Mouse (Mus musculus) kidney, embryonic 15.5 days (tissue): ENCODE measurements around the gene Plxnd1. TPM values are rescaled to one million over a fixed set of nuclear protein-coding genes. Genes with fewer than 3 reads are reported as not detected.

Experiments used
- ATAC-seq: fragments of 200-750 bp; cut with Nextera tagmentation; replicated peaks from 2 replicates; pipeline ENCODE4 v1.8.0; 2017; ENCODE audit warnings: moderate TSS enrichment; ENCODE audit not compliant: low FRiP score
- H3K27ac ChIP-seq: fragments of 300-500 bp; sonication (generic); 2 replicates; pipeline ENCODE4 v1.5.1; 2015; ENCODE audit warnings: mild to moderate bottlenecking, inconsistent platforms
- H3K27me3 ChIP-seq: fragments of 300-500 bp; sonication (generic); 2 replicates; pipeline ENCODE4 v1.6.1; 2015; ENCODE audit warnings: inconsistent platforms
- H3K36me3 ChIP-seq: fragments of 300-500 bp; sonication (generic); 2 replicates; pipeline ENCODE4 v1.6.1; 2015; ENCODE audit warnings: inconsistent platforms
- H3K4me1 ChIP-seq: fragments of 300-500 bp; sonication (generic); 2 replicates; pipeline ENCODE4 v1.6.1; 2015; ENCODE audit warnings: inconsistent platforms
- H3K4me2 ChIP-seq: fragments of 300-500 bp; sonication (generic); 2 replicates; pipeline ENCODE4 v1.6.1; 2015; ENCODE audit warnings: moderate library complexity, mild to moderate bottlenecking, inconsistent platforms
- H3K4me3 ChIP-seq: fragments of 300-500 bp; sonication (generic); replicated peaks from 2 replicates; pipeline ENCODE4 v1.5.1; 2015; ENCODE audit warnings: mild to moderate bottlenecking, inconsistent platforms
- H3K9ac ChIP-seq: fragments of 300-500 bp; sonication (generic); 2 replicates; pipeline ENCODE4 v1.6.1; 2015; ENCODE audit warnings: mild to moderate bottlenecking, inconsistent platforms
- H3K9me3 ChIP-seq: fragments of 300-500 bp; sonication (generic); replicated peaks from 2 replicates; pipeline ENCODE4 v1.6.1; 2016; ENCODE audit warnings: inconsistent platforms
- WGBS: fragments of 180-500 bp; shearing (Covaris S2); methylation state at CpG from one replicate; pipeline ENCODE4 v1.1.7; 2015; ENCODE audit warnings: mixed read lengths; 5-methylcytosine and 5-hydroxymethylcytosine counted together
- polyA plus RNA-seq: library from polyadenylated mRNA; unstranded; fragments of >200 nt; fragmentation: Nextera tagmentation; extraction: Ambion mirVana; gene quantifications from 2 replicates; pipeline ENCODE4 v1.2.1, GENCODE M21; 2015

Gene Plxnd1
- polyA plus RNA-seq, 1 experiment from 2014 or later = 52.7 TPM

DNA sequence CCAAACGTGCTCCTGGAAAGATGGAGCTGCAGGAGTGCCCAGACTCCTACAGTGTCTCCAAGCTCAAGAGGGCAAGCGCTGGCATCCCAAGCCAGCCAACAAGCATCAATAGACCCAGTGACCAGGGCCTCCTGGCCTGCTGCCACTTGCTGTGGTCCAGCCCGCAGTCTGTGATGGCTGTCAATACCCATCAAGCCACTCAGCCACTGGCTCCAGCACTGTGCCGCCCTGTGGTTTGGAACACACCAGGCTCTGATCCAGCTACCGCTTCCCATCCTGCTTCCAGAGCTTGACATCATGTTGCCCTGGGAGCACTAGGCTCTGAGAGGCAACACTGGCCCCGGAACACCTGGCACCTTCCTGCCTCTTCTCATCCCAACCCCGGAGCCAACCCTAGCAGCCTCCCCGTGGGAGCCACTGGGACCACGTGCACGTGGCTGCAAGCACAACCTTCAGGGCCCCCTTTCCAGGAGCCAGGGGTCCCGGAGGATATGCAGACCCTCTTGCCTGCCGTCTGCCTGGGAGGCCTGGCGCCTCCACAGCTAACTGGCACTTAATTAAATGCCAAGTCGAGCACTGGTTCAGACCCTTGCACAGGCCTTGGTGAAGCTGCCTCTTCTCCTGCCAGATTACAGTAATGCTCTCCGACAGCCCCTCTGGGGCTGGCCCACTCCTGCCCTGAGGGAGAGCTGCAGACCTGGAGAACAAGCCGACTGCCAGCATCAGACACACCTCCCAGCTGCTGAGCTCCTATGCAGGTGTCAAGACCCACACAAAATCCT is 20.7 kb downstream of the Plxnd1 start:
- WGBS = 76% methylated on average over 16 of the region's 16 CpGs
- Histone ChIP-seq H3K27ac (peak overlapping the region; percentile 18; the same call in 1 of the 2 replicates), H3K36me3 (peaks cover 78% of the 10 kb centered on the region), H3K4me1 (peaks cover 58% of the 10 kb centered on the region), H3K4me2 (no peak overlapping the region), H3K4me3 (no peak overlapping the region), H3K9me3 (no peaks in the 10 kb centered on the region), H3K27me3 (no peaks in the 10 kb centered on the region), H3K9ac (no peak overlapping the region)
- ATAC-seq = no peak

DNA sequence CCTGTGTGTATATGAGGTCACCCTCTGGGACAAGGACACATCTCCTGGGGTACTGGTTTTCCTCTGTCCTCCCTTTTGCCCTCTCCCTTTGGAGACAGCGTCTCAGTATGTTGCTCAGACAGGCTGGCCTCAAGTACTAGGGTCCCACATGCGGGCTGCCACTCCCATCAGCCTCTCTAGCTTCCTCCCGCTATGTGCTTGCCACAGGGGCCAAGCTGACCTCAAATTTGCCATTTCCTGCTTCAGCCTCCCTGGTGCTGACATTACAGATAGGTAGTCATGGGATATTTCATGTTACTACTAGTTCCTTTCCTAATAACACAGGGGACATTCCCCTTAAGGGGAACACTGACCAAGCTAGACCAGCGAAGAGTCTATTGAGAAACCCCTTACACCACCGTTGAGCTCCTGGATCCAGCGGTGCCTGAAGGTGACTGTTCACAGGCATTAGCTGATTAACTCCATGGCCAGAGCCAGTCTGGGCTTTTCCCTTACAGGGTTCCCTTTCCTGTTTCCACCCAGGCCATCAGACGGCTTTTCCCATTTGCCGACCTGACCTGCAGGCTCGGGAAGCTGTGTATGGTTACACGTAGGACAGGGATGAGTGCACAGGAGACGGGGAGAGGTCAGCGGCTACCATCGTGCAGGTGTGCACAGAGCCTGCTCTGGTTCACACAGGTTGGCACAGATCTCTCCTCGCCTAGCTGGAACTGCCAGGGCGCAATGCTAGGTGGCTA is 21.5 kb downstream of the Plxnd1 start:
- Histone ChIP-seq H3K27ac (peak overlapping the region; percentile 18; the same call in 1 of the 2 replicates), H3K36me3 (peaks cover 78% of the 10 kb centered on the region), H3K4me1 (peaks cover 56% of the 10 kb centered on the region), H3K9me3 (no peaks in the 10 kb centered on the region), H3K4me2 (no peak overlapping the region), H3K4me3 (no peak overlapping the region), H3K9ac (no peak overlapping the region), H3K27me3 (no peaks in the 10 kb centered on the region)
- 65% methylated on average over 15 of the region's 15 CpGs for WGBS
- ATAC-seq = no peak

DNA sequence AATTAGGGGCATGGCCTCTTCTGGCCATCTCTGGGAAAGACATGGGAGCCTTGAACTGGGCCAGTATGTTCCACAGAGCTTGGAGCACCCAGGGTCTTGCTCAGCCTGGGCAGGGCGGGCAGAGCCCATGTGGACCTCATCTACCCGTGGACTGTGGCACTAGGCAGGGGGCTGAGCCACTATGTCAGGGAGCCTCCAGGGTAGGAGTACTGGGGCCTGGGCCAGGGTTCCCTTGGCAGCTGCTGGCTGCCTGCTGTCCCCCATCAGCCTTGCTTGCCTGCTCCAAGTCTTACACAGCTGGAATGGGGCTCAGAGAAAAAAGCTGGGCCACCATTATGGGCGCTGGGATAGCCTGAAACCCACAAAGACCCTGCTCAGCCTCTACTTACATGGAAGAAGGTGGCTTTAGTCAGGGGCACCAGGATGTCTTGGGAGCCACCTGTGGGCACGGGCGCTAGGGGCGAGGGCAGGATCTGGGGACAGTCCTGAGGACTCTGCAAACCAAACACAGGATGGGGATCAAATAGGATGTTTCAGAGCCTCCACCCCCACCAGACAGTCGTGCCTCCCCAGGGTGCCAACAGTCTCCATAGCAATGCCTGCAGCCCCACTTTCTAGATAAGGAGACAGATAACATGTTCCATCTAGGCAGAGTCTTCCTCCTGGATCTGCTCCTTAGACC is 22.6 kb downstream of the Plxnd1 start:
- H3K36me3 ChIP-seq = peaks cover 78% of the 10 kb centered on the region
- 0 out of 2 replicates have a peak overlapping the region, but pooled peaks have one; percentile 43 for H3K27ac ChIP-seq
- H3K27me3 ChIP-seq = no peaks in the 10 kb centered on the region
- no peak for ATAC-seq
- H3K4me1 ChIP-seq = peaks cover 46% of the 10 kb centered on the region
- H3K4me2 ChIP-seq = no peak overlapping the region
- no peaks in the 10 kb centered on the region for H3K9me3 ChIP-seq
- no peak overlapping the region for H3K4me3 ChIP-seq
- H3K9ac ChIP-seq = no peak overlapping the region
- 84% methylated on average over 7 of the region's 7 CpGs for WGBS

DNA sequence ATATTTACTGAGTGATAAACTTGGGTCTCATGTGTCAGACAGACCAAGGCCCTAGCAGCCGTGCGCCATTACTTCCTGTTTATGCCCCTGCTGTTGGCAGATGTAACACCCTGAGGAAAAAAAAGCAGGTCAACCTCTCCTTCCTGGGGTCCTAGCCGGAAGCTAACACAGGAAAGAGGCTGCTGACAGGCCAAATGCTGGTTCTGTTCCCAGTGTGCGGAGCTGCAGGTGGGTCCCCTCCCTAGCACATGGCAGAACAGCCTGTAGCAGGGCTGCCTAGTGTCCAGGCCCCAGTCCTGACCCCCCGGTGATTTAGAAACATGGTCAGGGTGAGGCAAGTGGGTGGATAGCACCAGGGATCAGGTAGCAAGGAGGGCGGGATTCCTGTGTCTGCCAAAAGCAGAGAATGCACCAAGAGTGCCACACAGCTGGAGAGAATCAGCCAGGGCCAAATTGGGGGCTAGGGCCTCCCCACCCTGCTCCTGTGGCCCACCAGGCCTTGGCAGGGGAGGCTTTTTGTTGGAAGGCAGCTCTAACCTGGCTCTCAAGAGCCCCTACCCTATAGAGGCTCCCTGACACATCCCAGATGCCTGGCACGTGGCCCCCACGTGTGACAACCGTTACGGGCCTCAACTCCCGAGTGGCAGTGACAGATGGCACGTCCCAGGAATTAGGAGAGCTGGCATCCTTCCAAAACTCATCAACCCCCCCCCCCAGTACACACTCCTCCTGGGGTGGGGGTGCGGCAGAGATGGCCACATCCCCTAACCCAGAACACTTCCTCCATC is 23.3 kb downstream of the Plxnd1 start:
- Histone ChIP-seq H3K4me1 (peaks cover 42% of the 10 kb centered on the region), H3K27me3 (no peaks in the 10 kb centered on the region), H3K9me3 (no peaks in the 10 kb centered on the region), H3K27ac (peak overlapping the region; percentile 49), H3K4me3 (no peak overlapping the region), H3K4me2 (no peak overlapping the region), H3K36me3 (peaks cover 80% of the 10 kb centered on the region), H3K9ac (no peak overlapping the region)
- 0 out of 2 replicates have a peak, but pooled peaks have one; percentile 16 for ATAC-seq
- WGBS = 35% methylated on average over 13 of the region's 13 CpGs

DNA sequence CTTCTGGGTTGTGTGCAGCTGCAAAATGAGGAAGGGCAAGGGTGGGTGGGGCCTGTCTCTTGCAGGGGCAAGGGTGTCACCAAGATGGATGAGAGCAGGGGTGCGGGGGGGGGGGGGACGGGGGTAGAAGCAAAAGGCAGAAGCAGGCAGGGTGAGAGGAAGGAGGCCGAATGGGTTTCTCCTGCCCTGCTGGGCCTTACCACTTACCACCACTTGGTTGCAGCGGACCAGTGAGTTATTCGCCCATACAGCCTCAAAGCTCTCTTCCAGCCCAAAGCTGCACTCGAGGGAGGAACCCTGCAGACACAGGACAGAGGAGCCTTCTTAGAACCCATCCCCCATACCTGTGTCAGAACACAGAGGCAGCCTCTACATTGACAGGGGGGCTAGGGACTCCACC is 24.9 kb downstream of the Plxnd1 start:
- H3K9ac ChIP-seq = no peak overlapping the region
- H3K36me3 ChIP-seq = peaks cover 80% of the 10 kb centered on the region
- 56% methylated on average over 5 of the region's 6 CpGs for WGBS
- no peak for ATAC-seq
- peaks cover 40% of the 10 kb centered on the region for H3K4me1 ChIP-seq
- H3K4me3 ChIP-seq = no peak overlapping the region
- no peaks in the 10 kb centered on the region for H3K27me3 ChIP-seq
- no peak overlapping the region for H3K27ac ChIP-seq
- no peaks in the 10 kb centered on the region for H3K9me3 ChIP-seq
- H3K4me2 ChIP-seq = no peak overlapping the region

DNA sequence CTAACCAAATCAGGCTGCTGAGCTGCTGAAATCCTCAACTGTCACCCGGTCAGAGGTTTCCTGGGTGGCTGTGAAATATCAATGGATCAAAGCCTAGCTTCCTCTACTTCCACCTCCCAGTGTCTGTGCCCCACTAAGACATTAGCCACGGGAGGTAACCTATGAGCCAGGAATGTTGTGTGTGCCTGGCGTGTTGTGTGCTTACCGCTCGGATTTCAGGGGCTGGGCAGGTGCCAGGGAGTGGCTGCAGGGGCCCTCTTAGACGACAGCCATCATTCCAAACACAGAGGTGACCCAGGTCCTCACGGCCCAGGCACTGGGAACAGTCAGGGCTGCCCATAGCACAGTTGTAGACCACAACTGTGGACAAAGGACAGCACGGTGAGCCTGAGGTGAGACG is 25.7 kb downstream of the Plxnd1 start:
- WGBS = 72% methylated on average over 9 of the region's 9 CpGs
- Histone ChIP-seq H3K27ac (no peak overlapping the region), H3K36me3 (peaks cover 75% of the 10 kb centered on the region), H3K9me3 (no peaks in the 10 kb centered on the region), H3K4me3 (no peak overlapping the region), H3K4me1 (peaks cover 40% of the 10 kb centered on the region), H3K9ac (no peak overlapping the region), H3K4me2 (no peak overlapping the region), H3K27me3 (no peaks in the 10 kb centered on the region)
- ATAC-seq = no peak

DNA sequence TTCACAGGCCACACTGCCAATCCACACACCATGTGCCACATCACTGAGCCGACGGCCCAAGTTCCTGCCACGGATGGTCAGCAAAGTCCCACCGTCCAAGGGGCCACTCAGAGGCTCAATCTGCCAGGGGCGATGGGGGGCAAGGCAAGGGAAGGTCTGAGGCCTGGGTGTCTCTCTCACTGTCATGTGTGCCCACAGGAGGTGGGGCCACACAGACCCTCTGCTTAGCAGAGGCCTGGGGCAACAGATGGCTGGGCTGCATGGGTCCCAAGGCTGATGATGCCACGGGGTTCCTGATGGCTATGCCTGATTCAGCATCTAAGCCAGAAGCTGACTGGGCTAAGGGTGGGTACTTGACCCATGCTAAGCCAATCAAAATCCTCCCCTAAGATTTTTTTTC is 26.1 kb downstream of the Plxnd1 start:
- Histone ChIP-seq H3K4me3 (no peak overlapping the region), H3K36me3 (peaks cover 74% of the 10 kb centered on the region), H3K4me2 (no peak overlapping the region), H3K9ac (no peak overlapping the region), H3K27ac (no peak overlapping the region), H3K4me1 (peaks cover 37% of the 10 kb centered on the region), H3K27me3 (no peaks in the 10 kb centered on the region), H3K9me3 (no peaks in the 10 kb centered on the region)
- WGBS = 81% methylated on average over 6 of the region's 6 CpGs
- ATAC-seq = no peak

DNA sequence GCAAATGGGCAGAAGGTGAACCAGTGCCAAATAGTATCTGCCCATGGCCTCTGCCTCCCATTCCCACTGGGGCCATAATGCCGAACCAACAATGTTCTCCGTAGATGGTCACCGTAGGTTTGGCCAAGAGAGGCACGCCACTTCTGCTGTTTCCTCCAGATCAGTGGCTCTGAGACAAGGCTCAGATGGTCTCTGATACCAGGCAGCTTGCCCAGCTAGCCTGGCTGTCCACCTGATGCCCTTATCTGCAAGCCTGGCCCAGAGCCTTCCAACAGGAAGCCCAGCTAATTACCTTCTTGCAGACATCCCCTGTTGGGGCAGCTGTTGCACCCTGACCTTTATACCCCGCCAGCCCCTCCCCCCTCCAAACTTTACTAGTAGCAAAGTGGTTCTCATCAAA is 26.7 kb downstream of the Plxnd1 start:
- H3K9ac ChIP-seq = no peak overlapping the region
- 73% methylated on average over 5 of the region's 5 CpGs for WGBS
- no peak overlapping the region for H3K4me2 ChIP-seq
- peaks cover 76% of the 10 kb centered on the region for H3K36me3 ChIP-seq
- ATAC-seq = no peak
- H3K4me1 ChIP-seq = peaks cover 34% of the 10 kb centered on the region
- no peak overlapping the region for H3K27ac ChIP-seq
- H3K9me3 ChIP-seq = no peaks in the 10 kb centered on the region
- no peak overlapping the region for H3K4me3 ChIP-seq
- H3K27me3 ChIP-seq = no peaks in the 10 kb centered on the region

DNA sequence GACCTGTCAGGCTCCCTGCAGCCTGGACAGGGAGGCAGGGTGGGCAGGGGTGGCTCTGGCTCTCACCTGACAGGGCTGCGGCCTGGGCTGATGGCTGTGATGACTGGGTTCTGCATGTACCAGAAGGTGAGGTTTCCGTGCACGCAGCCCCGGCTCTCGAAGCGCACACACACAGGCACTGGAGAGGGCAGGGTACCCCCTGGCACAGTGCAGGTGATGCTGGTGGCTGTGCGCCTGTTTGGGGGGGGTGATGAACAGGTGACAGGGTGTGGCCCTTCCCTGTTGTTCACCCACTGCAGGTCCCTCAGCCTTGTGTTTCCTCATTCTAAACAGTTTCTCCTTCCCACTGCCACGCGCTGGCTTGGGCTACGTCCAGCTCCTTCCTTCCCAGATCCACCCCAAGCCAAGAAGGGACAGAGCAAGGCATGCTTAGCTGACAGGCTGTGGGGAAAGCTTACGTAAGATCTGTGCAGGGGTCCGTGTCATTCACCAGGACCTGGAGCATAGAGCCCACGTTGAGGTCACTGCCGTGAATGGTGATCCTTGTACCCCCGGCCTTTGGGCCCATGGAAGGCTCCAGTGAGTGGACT is 27.4 kb downstream of the Plxnd1 start:
- Histone ChIP-seq H3K4me3 (no peak overlapping the region), H3K36me3 (peaks cover 83% of the 10 kb centered on the region), H3K4me2 (no peak overlapping the region), H3K4me1 (peaks cover 34% of the 10 kb centered on the region), H3K9me3 (no peaks in the 10 kb centered on the region), H3K27me3 (no peaks in the 10 kb centered on the region), H3K9ac (no peak overlapping the region), H3K27ac (no peak overlapping the region)
- 95% methylated on average over 15 of the region's 15 CpGs for WGBS
- no peak for ATAC-seq

DNA sequence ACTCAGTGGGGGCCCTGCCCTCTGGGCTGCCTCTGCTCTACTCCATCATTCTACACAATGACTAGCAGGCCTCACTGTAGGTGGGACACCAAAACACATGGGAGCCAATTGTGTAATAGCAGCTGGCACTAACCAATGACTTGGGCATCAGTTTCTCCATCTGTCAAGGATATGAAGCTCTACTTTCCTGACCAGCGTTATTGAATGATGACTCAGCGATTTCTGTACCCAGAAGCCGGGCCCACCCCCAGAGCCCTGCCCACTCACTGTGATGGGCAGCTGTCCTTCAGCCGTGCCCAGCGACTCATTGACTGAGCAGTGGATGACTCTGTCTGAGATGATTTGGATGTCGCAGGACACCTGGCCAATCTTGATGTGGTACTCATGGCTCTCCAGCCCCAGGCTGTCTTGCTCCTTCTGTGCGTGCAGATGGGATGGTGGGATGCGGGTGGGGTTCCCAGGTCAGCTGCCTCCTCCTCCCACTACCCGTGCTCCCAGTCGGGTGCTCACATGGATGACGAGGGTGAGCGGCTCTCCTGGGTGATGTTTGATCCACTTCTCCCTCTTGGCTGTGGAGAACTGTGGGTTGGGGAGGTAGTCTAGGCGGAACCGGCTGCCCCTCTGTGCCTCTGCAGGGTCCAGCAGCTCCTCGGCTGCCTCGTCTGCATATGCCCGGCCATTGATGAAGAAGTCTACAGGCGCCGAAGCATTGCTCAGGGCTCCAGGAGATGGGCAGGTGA is 28.4 kb downstream of the Plxnd1 start:
- Histone ChIP-seq H3K4me2 (no peak overlapping the region), H3K4me3 (no peak overlapping the region), H3K9ac (no peak overlapping the region), H3K27me3 (no peaks in the 10 kb centered on the region), H3K36me3 (peaks cover 89% of the 10 kb centered on the region), H3K9me3 (no peaks in the 10 kb centered on the region), H3K4me1 (peaks cover 25% of the 10 kb centered on the region), H3K27ac (no peak overlapping the region)
- 91% methylated on average over 19 of the region's 19 CpGs for WGBS
- no peak for ATAC-seq

DNA sequence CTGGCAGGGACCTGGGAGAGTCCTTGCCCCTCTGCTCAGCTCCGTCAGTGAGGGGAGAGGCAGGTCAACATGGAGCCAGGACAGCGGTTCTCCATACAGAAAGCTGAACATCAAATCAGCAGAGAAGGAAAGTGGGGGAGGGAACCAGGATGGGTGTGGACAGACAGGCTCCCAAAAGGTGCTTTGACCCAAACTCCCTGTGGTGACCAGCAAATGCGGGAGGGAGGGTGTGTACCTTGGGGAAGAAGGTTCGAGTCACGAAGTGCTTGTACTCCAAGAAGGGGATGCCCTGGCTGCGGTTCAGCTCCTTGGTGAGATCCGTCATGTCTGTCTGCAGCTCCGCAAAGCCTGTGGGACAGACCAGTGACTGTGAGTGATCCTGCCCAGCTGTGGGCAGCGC is 31.1 kb downstream of the Plxnd1 start:
- WGBS = 71% methylated on average over 9 of the region's 9 CpGs
- H3K4me2 ChIP-seq = no peak overlapping the region
- no peaks in the 10 kb centered on the region for H3K9me3 ChIP-seq
- no peak for ATAC-seq
- peaks cover 23% of the 10 kb centered on the region for H3K4me1 ChIP-seq
- no peak overlapping the region for H3K9ac ChIP-seq
- peaks cover 94% of the 10 kb centered on the region for H3K36me3 ChIP-seq
- H3K27me3 ChIP-seq = no peaks in the 10 kb centered on the region
- H3K4me3 ChIP-seq = no peak overlapping the region
- no peak overlapping the region for H3K27ac ChIP-seq
